ENCODE assay signal across 34 mouse cellular contexts in genomic region chr16:35093500-35093899, GRCm38 (mm10).
"Had no signal": no experiment of that assay in that cellular context is flagged by ENCODE, and none has a peak within 500 bp of the region (broad histone marks: within the 10 kb centered on the region; RNA-seq: fewer than 3 reads in every experiment).

No protein-coding gene starts in this region.

- H3K4me1 ChIP-seq: heart, embryonic 12.5 days; heart, embryonic 13.5 days; heart, embryonic 15.5 days; hindbrain, embryonic 10.5 days; hindbrain, embryonic 12.5 days; hindbrain, embryonic 15.5 days; intestine, embryonic 15.5 days; kidney, embryonic 15.5 days had no signal

- DNase-seq: heart, postnatal 10 days; heart, postnatal 14 days; heart, postnatal 36 days; heart, postnatal 4 days; kidney, adult 11 months; kidney, adult 18-20 months; kidney, adult 2 months; kidney, adult 8-10 months; kidney, adult 9 months; kidney, postnatal 10 days; kidney, postnatal 14 days; kidney, postnatal 25 days; kidney, postnatal 36 days; kidney, postnatal 4 days; layer of hippocampus, adult 9-11 months; layer of hippocampus, postnatal 36 days had no signal

- H3K36me3 ChIP-seq: heart, embryonic 15.5 days; hindbrain, embryonic 12.5 days; hindbrain, embryonic 15.5 days; intestine, embryonic 15.5 days had no signal

- ATAC-seq: hindbrain, embryonic 16.5 days; hindbrain, postnatal 0 days; inflammation-experienced regulatory T-cells, adult 6 months; intestine, embryonic 15.5 days; intestine, embryonic 16.5 days; intestine, postnatal 0 days had no signal

- H3K27ac ChIP-seq: heart, embryonic 13.5 days; heart, embryonic 15.5 days; hindbrain, embryonic 10.5 days; hindbrain, embryonic 12.5 days; hindbrain, embryonic 13.5 days; hindbrain, embryonic 14.5 days; hindbrain, embryonic 15.5 days; hindbrain, postnatal 0 days; intestine, embryonic 15.5 days; kidney, embryonic 15.5 days; kidney, postnatal 0 days; layer of hippocampus, adult 2 months; left cerebral cortex, adult 2 months had no signal

- H3K9ac ChIP-seq: heart, embryonic 12.5 days; heart, embryonic 13.5 days; heart, embryonic 15.5 days; hindbrain, embryonic 12.5 days; hindbrain, embryonic 13.5 days; hindbrain, embryonic 14.5 days; hindbrain, embryonic 15.5 days; intestine, embryonic 15.5 days; kidney, embryonic 15.5 days had no signal

- H3K4me3 ChIP-seq: heart, embryonic 12.5 days; heart, embryonic 13.5 days; heart, embryonic 15.5 days; hindbrain, embryonic 10.5 days; hindbrain, embryonic 12.5 days; hindbrain, embryonic 13.5 days; hindbrain, embryonic 15.5 days; intestine, embryonic 15.5 days; kidney, embryonic 15.5 days; layer of hippocampus, adult 2 months; left cerebral cortex, adult 2 months had no signal

- H3K4me2 ChIP-seq: heart, embryonic 12.5 days; heart, embryonic 13.5 days; heart, embryonic 15.5 days; hindbrain, embryonic 12.5 days; hindbrain, embryonic 13.5 days; hindbrain, embryonic 14.5 days; hindbrain, embryonic 15.5 days; intestine, embryonic 15.5 days; kidney, embryonic 15.5 days had no signal

- H3K9me3 ChIP-seq: heart, embryonic 12.5 days; heart, embryonic 13.5 days; heart, embryonic 15.5 days; hindbrain, embryonic 10.5 days; hindbrain, embryonic 12.5 days; hindbrain, embryonic 13.5 days; hindbrain, embryonic 15.5 days; intestine, embryonic 15.5 days; kidney, embryonic 15.5 days had no signal

- H3K27me3 ChIP-seq: heart, embryonic 12.5 days; heart, embryonic 13.5 days; heart, embryonic 15.5 days; hindbrain, embryonic 12.5 days; hindbrain, embryonic 13.5 days; hindbrain, embryonic 15.5 days; intestine, embryonic 15.5 days; kidney, embryonic 15.5 days had no signal
